Mouse (Mus musculus): ENCODE measurements around the gene Gcnt3.

Gcnt3 gene

GRCm38 (mm10) chr9:70006984-70007383, 30.9 kb downstream of the Gcnt3 start:
- no peak for ATAC-seq (ENCODE audit: low TSS enrichment)

GRCm38 (mm10) chr9:70003516-70003915, 34.4 kb downstream of the Gcnt3 start:
- ATAC-seq (ENCODE audit: low TSS enrichment) = no peak

- ATAC-seq (ENCODE audit: low TSS enrichment) = no peak
These were observed 38.6 kb downstream of the Gcnt3 start for GRCm38 (mm10) chr9:69999318-69999717.

DNA sequence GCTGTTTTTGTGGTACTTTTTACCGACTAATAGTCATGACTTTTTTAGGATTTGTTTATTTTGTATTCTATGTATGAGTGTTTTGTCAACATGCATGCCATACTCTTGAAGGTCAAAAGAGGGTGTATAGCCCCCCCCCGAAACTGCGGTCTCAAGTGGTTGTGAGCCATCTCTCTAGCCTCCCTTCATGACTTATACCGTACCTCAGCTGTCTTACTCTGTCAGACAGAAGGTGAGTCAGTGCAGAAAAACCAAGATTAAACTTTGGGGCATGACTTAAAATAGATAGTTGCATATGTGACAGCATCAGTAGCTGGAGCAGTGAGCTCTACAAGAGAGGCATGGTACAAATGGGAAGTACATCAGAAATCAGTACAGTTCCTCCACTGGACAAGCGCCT, 43.3 kb downstream of the Gcnt3 start:
- peak; percentile 23; the same call in 1 of the 2 replicates for ATAC-seq (ENCODE audit: low TSS enrichment)

GRCm38 (mm10) chr9:69993479-69993878, 44.4 kb downstream of the Gcnt3 start:
- no peak for ATAC-seq (ENCODE audit: low TSS enrichment)

DNA sequence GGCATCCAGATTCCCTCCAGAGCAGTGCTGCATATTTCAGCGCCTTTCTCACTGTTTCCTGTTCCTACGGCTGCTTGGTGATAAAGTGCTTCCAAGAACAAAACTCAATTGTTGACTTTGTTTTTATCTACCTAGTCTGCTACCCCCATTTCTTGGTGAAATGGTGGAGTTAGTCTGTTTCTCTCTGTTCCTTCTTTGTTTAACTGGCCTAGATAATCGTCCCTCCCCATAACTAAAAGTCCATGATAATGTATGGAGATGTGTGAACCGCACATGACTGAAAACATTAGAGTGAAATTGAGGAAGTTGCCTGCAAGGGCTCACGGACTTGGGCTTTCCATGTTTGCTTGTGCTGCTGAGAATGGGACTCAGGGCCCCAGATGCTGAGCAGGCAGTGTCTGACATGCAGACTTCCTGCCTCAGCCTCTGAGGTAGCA, 45.0 kb downstream of the Gcnt3 start:
- ATAC-seq (ENCODE audit: low TSS enrichment) = no peak

GRCm38 (mm10) chr9:69990346-69990745, 47.5 kb downstream of the Gcnt3 start:
- ATAC-seq (ENCODE audit: low TSS enrichment) = no peak

- peak; percentile 92 for ATAC-seq (ENCODE audit: low TSS enrichment)
These were observed 48.4 kb downstream of the Gcnt3 start, which contains the start of gene Bnip2 for GRCm38 (mm10) chr9:69989303-69990121. TSS of gene Bnip2 (plus strand) at chr9:69989466.

DNA sequence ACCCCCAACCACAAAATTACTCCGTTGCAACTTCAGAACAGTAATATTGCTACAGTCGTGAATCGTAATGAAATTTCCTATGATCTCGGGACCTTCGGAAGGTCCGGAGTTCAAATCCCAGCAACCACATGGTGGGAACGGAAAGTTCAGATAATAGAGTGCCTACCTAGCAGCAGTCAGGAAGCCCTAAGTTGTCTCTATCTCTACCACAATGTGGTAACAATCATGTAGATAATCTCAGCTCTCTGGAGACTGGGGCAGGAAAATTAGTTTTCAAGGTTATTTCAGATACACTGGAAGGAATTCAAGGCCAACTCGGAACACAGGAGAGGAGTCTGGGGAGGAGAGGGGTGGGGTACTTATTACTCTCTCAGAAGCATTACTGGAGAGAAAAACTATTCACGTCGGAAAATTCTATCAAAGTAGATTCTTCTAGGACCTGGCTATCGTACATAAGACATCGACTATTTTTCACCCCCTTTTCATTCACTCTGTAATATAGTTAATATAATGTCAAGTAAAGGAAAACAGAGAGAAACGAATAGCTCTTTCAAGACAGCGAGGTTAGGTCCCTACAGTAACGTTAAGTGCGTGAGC, 49.1 kb downstream of the Gcnt3 start:
- ATAC-seq (ENCODE audit: low TSS enrichment) = no peak

DNA sequence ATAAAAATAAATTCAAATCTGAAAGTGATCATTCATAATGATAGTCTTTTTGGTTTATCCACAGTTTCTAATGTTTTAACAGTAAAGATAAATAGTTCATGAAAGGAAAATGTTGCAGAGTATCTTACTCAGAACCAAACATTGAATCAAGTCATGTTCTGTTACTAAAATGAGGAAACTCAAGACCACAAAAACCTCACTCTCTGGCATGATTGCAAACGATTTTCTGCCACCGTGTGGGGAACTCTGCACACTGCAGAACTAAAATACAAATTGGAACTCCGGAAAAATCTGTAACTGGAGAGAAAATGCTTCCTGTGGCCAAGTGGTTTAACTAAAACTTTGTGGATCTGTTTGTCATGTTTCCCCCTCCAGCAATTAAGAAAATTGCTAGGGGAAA, 50.3 kb downstream of the Gcnt3 start:
- no peak for ATAC-seq (ENCODE audit: low TSS enrichment)

DNA sequence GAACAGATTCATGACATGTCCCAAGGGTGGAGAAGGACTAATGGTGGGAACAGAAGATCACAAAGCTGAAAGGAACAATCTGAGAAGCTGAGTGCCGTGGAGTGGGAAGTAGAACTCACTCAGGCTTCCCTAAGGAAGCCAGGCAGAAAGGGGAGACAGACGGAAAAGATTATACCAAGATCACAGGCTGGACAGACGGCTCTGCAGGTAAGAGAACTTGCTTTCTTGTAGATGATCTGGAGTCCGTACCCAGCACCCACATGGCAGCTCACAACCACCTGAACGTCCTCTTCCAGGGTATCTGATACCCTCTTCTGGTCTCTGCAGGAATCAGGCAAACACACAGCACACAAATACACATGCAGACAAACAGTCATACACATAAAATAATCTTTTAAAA, 51.3 kb downstream of the Gcnt3 start:
- ATAC-seq (ENCODE audit: low TSS enrichment) = no peak

DNA sequence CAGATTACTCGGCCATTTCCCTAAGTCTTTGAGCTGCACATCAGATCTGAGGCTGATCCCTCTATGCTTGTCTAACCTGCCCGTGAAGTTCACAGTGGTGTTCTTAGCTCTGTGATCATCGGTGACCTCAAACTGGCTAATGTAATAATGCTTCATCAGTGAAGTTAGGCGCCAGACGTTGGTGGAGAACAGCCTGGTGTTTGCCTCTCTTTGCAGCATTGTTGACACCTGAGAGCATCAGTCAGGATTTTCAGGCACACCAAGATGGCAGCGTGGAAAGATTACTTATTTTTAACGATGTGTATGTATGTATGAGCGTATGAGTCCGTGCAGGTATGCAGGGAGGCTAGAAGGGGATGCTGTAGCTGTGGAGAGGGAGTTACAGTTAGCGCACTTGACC, 51.8 kb downstream of the Gcnt3 start:
- no peak for ATAC-seq (ENCODE audit: low TSS enrichment)

DNA sequence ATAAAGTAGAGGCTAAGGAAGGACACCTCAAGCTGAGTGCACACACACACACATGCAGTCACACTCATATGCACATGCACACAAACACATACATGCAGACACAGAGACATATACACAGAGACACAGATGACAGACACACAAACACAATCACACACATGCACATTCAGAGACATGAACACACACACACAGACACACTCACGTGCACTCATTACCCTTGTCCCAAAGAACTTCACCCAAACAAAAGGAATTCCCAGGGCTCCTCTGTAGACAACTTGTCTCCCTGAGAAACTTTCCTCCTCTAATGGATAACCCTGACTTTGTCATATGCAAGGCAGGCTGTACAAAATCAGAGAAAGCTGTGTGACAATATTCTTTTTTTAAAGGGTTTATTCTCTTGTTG, 52.4 kb downstream of the Gcnt3 start:
- ATAC-seq (ENCODE audit: low TSS enrichment) = no peak
